Mouse (Mus musculus) CD8-positive naive resting alpha-beta T cell, adult 2 months (primary cell): ENCODE results near the gene Dido1.
"Not testable (repeated sequence)": the region's sequence is repeated elsewhere in the genome, so short reads cannot be mapped to it uniquely, and the experiment has no call there.

Experiments
- DNase-seq, 2 experiments: peaks; one replicate each; pipeline ENCODE4 v3.0.0; 2022; ENCODE audit warnings: low read depth in 2 of 2, low spot score in 2 of 2

The Dido1 gene

DNA sequence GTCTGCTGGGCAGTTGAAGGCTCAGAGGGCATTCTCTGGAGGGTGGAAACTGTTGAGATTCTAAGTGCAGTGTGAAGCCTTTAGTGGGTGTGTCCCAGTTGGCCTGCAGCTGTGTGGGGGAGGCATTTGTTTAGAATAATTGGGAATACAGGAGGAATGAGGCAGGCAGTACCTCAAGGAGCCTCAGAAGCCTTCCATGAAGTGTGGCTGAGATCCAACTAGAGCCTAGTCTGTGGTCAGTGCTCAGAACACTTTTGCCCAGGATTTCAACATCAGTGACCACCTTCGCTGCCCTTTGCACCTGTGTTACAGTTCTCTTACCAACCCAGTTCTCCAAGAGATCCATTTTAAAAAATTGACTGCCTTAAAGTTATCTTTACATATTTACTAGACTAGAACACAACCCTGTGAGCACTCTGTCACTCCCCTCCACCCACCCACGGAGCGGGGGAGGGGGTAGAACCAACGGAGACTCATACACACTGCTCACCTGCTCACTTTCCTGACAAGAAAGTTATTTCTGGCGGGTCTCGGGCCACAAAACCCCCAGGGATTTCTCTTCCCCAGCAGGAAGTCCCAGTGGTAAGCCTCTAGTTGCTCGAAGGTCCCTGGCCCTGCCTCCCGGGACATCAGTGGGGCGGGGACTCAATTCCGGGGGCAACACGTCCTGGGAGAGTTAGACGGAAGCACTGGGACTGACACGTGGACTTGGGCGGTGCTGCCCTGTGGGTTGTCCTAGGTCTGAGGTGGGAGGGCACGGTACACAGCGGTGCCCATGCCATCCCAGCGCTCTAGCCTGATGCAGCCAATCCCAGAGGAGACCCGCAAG, 15.0 kb upstream of the Dido1 start, which contains the start of gene Slc17a9:
Gene Slc17a9, plus strand, starts transcription at position 679 of the 829 bp plus-strand sequence.
- peak; percentile 44 to 47 for DNase-seq

DNA sequence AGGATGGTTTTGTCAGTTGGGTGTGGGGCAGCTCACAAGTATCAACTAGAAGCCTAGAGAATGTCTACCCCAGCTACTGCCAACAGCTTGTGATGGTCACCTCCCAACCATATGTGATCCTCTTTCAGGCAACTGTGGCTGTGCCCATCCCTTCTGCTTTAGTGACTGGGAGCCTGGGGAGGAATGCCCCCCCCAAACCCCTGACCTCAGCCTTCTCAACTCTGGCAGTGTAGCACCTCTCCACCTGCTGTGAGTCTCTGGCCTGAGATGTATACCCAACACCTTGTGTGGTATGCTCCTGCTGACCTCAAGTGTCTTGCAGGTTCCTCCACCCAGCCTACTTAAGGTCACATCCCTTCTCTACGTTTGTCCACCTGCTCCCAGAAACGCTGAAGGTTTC, 14.1 kb upstream of the Dido1 start:
- no peak for DNase-seq

DNA sequence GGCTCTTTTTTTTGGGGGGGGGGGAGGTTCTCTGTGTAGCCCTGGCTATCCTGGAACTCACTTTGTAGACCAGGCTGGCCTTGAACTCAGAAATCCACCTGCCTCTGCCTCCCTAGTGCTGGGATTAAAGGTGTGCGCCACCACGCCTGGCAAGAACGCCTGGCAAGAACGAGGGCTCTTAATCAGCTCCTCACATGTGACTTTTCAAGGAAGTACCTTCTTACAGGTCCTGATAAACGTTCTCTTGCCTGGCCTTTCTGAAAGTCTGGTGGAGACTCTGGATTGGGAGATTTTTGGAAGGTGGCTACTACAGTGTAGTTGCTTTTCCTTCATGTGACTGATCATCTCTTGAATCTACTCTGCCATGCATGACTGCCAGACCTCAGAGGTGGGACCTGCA, 12.9 kb upstream of the Dido1 start:
- DNase-seq: not testable (repeated sequence)

DNA sequence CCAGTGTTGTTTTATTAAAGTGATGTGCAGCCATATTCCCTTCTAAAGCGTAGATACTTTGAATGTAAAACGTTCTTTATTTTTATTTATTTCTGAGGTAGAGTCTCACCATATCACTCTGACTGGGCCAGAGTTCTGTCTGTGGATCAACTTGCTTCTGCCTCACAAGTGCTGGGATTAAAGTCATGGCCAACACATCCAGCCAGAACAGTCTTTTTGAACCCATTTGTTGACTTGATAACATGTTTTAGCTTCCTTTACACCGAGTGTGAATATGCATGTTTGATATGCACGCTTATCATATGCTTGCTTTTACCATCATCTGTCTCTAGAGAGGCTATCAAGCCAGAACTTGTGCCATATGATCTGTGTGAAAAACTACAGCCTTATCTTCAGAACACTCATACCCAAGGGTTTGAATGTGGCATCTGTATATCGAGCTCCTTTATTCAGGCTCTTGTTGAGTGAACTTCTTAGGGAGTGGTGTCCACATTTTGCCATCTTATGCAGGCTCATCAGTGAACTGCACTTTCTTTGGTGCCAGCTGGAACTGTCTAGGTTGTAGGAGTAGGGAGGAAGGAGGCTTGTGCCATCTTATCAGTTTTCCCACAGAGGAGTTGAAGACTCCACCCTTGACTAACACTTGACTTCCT, 2.4 kb upstream of the Dido1 start:
- no peak for DNase-seq

DNA sequence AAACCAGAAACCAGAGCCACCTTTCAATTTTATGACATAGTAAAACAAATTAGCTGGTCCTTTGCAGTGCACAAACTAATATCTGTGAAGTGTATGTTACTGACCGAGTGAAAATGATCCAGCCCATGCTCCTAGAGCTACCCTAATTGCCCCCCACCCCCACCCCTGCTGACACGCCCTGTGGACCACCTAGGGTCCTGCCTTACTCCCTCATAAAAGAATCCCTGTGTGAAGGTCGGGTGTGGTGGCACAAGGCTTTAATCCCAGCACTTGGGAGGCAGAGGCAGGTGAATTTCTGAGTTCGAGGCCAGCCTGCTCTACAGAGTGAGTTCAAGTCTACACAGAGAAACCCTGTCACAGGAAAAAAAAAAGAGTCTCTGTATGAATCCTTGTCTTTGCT, 1.7 kb upstream of the Dido1 start:
- no peak for DNase-seq

DNA sequence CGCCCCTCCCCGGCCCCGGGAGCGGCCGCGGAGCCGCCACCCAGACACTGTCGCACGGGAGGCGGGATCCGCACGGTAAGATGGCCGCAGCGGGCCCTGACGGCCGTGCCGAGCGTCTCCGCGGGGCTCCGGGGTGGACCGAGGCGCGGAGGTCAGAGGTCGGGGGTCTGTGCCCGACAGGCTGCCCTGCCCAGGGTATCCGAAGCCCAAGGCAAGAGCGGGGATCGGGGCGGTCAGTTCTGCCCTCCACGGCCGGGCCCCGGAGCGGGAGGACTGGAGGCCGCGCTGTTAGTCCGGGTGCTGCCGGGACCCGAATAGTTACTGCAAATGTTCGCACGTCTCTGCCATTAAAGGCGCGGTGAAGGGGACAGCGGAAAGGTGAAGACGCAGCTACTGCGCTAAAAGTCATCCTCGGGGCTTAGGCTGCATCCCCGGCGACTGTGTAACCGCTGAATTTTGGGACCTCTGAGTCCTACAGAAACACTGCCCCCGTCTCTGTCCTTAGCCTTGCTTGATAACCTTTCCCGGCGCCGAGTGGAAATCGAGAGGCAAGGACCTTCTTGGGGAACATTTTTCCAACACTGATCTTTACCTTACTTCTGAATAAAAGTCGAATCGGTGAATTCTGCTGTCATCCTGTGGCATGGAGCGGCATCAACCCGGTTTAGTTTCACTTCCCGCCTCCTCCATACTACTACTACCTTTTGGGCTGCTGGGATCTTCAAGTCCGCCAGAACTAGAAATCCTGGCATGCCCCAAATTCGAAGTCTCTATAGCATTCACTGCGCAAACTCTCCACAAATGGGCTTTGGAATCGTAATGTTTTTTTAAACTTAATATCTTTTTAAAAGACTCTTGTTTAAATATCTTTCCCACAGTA, 717 bp upstream of the Dido1 start:
- no peak for DNase-seq

DNA sequence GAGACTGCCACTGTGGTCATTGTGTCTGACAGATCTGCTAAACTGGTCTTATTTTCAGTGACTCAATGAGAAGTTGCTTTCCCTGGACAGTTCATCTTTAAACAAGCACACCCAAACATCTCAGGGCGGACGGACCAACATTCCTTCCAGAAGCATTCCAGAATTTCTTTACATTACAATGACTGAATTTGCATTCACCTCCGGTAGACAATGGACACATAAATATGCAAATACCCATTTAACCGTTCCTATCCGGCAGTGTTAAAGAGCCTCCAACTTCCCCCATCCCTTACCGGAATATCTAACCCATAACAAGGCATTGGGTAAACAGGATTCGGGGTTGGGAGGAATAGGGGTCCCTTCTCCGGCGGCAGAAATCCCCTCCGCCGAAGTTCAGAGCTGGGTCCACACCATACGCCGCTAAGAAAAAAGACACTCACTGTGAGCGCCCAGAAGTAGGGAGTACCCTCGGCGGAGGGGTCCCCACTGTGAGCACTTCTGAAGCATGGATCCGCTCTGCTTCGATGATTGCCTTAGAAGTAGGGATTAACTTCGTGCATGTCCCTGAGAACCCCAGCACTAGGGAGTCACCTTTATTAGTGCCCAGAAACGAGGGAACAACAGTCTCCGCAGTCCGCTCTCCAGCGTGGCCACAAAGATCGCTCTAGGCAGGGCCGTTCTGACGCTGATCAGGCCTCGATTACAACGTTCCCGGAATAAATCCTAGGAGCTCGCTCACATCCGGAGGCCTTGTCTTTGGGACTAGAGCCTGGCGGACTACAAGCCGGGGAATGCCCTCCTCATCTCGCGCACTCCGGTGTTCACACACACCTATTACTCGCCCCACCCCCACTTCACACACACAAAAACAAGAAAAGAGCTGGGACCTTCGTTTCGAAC, 526 bp downstream of the Dido1 start:
- DNase-seq: no peak

DNA sequence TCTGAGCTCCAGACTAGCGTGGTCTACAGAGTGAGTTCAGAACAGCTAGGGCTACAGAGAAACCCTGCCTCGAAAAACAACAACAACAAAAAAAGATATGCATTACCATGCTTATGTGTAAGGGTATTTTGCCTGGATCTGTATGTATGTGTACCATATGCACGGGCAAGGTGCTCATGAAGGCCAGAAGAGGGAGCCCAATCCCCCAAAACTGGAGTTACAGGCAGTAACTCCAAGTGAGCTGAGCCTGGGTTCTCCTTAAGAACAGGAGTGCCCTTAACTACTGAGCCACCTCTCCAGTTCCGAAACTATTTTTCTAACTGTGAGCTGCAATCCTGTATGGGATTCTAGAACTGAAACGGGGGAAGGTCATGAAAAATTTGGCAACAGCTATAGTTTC, 3.8 kb downstream of the Dido1 start:
- no peak for DNase-seq

DNA sequence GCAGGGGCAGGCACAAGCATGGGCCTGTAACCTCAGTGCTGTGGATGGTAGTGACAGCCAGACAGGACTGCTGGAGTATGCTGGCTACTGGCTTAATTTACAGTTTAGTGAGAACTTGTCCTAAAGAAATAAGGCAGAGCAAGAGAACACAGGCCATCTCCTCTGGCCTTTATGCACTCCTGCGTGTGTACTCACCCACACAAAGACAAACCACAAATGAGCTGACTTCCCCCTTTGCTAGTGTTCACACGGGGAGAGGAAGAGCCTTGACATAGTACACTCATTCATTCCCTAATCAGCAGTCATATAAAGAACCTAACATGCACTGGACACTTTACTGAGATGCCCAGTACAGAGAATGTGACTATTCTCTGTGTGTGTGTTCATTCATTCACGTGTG, 4.7 kb downstream of the Dido1 start:
- no peak for DNase-seq

DNA sequence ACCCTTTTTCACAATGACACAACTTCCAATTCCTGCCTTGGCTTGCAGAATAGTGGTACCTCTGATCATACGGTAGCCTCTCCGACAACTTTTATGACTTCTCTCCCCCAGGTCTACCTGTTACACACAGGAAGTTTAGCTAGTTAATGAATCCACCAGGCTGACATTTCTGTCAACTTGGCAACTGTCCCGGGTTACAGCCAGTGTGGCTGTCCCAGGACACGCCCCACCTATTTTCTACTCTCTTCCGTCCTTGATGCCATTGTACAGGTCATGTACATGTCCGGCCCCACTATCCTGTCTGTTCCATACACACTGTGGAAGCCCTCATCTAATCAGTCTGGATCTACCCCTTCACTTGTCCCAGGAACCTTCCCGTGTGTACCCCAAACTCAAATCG, 5.2 kb downstream of the Dido1 start:
- no peak for DNase-seq

DNA sequence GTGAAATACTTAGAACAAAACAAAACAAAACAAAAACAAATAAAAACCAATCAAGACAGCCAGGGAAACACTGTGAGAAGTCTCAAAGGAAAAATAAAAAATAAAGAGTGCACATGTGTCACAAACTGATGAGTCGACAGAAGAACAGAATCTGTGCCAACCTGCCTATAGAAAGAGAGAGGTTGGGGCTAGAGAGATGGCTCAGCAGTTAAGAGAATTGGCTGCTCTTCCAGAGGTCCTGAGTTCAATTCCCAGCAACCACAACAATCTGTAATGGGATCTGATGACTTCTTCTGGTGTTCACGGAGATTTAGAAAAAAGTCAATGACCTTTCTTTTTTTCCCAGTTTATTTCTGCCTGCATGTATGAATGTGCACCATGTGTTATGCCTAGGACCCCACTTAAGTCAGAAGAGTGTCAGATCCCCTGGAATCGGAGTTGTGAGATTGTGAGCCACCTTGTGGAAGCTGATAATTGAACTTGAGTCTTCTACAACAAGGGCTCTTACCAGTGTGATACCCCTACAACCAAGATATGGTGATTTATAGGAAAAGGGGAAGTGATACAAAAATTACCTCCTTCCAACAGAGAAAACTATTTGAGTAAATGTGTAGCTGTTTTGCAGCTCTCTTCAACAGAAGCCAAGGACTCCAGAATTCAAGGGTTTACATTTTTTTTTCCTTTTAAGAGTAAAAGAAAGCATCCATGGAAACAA, 6.0 kb downstream of the Dido1 start:
- no peak for DNase-seq

DNA sequence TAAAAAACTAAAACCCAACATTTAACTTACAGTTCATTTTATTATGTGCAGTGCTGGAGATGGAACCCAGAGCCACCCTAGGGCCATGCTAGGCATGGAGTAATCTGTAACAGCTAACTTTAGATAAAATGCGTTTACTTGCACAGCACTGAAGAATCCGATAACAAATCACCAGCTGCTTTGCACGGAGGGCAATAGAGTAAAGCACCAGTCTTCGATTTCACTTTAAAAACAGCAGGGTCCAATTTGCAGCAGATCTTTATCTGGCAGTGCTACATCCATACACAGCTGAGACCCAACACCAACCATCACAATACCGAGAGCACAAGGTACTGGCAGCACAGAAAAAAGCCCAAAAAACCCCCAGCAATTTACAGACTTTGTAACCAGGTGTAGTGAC, 6.6 kb downstream of the Dido1 start:
- no peak for DNase-seq

DNA sequence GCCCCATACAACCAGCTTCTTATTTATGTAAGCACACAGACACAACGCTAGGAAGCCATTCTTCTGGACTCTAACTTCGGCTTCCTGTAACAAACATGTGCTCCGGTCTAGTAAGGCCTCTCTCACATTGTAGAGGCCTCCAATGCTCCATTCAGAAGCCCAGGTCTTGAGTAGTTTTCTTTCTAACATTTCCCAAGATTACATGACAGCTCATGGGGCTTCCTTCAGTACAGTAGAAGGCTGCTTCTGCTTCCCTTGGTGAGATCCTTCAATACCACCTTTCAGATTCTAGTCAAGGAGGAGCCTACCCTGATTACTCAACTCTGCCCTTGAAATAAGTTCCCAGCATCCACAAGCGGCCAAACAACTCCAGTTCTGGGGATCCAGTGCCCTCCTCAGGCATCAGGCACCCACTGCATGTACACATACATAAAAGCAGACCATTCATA, 7.1 kb downstream of the Dido1 start:
- DNase-seq: no peak

DNA sequence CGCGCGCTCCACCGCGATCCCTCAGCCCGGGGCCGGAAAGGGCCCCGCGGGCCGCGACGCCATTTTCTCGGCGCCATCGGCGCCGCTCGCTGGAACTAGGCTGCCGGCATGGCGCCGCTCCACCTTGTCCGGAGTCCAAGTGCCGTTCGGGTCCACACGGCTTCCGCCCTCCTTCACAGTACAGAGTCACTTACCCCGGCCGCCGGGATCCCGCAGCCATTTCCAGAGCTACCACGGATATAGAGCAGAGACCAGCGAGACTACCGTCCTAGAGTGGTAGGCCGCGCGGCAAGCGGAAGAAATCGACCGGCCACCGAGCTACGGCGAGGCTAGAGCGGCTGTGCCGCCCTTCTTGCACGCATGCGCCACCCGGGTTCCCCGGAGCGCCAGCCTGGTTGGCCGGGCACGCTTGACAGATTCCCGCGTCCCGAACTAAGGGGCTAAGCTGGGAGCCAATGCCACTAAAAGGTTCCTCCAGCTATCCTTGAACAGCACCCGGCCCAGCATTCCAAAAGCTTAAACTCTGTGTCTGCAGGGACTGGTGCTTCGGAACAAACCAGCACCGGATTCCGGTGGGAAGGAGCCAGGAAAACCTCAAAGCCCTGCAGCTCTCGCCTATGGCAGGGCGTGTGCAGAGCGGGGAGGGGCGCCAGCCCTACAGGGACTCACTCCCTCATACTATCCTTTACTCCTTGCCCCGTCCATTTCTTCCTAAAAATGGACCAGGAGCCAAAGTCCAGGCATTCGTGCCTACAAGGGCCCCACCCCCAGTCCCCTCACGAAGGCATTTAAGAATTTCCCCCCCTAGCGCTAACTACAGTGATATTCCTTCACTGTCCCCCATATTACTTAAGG, 7.8 kb downstream of the Dido1 start:
- DNase-seq: peak; percentile 85 to 87

DNA sequence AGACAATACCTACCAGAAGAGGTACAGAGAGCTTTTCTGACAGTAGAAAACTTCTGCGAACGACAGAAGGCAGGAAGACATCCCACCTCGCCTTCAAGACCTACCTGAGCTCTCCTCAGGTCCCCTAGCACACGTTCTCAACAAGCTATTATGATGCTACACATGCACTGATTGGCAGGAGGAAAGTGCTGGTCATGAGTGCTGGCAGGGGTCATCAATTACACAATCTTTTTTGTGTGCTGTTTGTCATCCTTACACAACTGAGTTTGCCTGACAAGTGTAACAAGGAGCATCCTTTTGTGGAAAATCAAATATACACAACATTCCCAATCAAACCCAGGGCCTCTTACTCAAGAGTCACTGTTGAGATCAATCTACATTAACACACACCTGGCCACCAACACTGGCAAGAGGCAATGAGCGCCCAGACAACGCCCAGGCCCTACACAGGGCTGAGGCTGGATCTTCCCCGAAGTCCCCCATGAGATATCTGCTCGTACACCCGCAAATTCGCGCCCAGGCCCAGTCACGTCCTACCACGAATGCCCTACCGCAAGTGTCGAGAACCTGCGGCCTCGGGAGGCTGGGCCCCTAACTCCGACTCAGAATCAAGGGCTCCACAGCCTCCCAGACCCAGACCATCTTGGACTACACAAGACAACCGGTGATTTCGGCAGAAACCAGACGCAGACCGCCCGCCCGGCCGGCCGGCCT, 8.6 kb downstream of the Dido1 start:
- DNase-seq: no peak

DNA sequence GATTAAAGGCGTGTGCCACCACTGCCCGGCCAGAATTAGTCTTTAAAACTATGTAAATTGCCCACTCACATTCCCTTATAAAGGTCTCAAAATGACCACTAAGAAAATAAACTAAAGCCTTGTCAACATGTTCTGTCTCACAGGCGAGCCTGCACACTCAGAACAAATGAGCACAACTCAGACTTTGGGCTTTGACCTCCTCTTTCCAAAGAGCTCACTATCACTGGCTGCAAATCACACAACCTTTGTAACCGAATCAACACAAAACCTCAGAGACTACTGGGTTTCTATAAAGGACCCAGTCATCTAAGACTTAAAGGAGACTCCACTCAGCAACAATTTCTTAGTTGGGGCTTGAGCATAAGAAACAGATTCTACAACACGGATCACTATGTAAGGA, 9.3 kb downstream of the Dido1 start:
- DNase-seq: no peak

DNA sequence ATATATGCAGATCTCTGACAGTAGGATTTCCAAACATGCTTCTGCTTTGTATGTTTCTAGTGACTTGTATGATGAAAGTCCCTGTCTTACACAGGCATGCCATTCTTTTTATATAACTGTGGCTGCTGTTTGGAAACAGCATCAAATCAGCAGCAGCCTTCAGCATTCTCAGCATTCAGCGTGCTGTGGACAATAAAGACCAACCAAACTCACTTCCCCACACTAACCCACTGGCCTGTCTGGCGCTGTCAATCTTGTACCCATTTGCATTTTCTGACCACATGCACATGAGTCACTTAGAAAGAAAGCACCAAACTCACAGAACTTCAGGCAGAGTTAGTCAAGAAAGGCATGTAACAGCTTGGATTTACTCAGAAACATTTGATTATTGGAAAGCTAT, 14.6 kb downstream of the Dido1 start:
- no peak for DNase-seq

DNA sequence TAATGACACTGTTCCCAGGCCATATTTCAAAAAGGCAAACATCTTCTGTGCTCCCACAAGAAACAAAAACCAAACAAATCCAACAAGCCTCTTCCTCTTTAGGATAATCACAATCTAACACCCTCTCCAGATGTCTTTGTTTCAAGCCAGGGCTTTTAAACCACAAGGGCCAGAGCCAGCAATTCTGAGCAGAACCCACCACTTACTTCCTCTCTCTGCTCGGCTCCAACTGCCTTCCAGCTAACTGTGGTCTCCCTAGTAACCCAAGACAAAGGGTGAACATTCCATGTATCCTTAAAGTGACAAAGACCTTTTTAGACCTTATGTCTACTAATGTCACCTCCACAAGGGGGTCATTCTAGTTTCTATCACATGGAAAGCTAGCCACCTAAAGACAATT, 17.2 kb downstream of the Dido1 start:
- DNase-seq: no peak
